Mouse (Mus musculus): ENCODE data around the gene Ostn. TPM values are rescaled to one million over a fixed set of nuclear protein-coding genes. Genes with fewer than 3 reads are reported as not detected.

The Ostn gene
- polyA plus RNA-seq, 1 experiment from 2014 or later: not detected

DNA sequence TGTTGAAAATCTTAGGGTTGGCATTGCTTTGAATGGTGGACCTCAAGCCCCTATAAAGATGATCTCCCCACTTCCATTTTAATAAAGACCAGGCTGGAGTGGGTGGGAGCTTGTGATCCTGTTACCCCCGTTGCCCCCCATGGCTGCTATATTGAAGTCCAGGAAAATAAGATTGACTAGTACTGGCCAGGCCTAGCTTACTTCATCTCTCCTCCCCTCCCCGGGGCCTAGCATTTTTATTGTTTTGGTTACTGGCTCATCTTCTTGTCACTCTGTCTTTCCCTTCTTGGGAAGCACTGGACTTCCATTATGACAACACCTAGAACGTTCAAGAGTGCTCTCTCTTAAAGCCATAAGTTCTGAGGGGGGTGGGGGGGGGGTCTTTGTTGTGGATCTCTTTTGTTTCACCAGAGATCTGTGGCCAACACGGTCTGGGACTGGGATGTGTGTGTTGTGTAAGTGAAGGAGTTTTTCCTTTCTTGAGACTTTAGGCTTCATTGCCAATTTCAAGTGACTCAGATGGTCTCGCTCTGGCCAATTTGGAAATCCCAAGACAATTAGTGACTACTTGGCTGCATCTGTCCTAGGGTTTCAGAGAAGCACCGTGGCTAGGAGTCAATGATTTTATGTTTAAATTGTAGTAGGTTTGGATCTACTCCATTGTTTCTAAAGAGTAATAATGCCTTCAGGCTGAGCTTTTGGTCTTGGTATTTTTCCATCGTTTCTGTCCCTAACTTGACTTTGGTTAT lies 82.4 kb downstream of the Ostn start:
- Histone ChIP-seq H3K9ac (peak overlapping the region; percentile 94), H3K27me3 (no peaks in the 10 kb centered on the region), H3K4me1 (peaks cover 27% of the 10 kb centered on the region), H3K36me3 (replicated peaks) (no peaks in the 10 kb centered on the region), H3K4me2 (peak overlapping the region; percentile 72), H3K4me3 (replicated peaks) (peak overlapping the region; percentile 88), H3K9me3 (no peaks in the 10 kb centered on the region), H3K27ac (peak overlapping the region; percentile 96)
- WGBS: 27% methylated on average over 7 of the region's 7 CpGs
- ATAC-seq (ENCODE audit: low FRiP score): peak; percentile 15

DNA sequence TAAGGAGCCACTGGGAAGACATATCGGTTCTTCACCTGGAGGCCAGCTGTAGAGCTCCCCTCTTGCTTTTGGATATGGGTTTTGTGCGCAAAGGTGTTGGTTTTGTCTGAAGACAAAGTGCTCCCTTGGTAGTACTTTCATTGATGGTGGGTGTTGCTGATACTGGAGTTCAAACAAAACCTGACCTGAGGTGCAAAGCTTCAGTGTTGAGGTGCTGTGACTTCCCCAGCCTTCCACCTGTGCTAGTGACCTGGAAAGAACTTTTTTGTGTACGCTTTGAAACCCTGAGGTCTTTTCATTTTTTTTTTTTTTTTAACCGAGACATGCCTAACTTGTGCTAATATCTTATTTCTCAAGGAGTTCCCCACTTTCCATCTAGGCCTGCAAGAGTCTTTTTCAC lies 83.0 kb downstream of the Ostn start:
- H3K27me3 ChIP-seq: no peaks in the 10 kb centered on the region
- no peaks in the 10 kb centered on the region for H3K36me3 ChIP-seq (replicated peaks)
- H3K4me1 ChIP-seq: peaks cover 27% of the 10 kb centered on the region
- peak overlapping the region; percentile 88 for H3K4me3 ChIP-seq (replicated peaks)
- H3K4me2 ChIP-seq: peak overlapping the region; percentile 72
- ATAC-seq (ENCODE audit: low FRiP score): no peak
- H3K27ac ChIP-seq: no peak overlapping the region
- 93% methylated on average over 4 of the region's 4 CpGs for WGBS
- no peak overlapping the region; the same call in 1 of the 2 replicates for H3K9ac ChIP-seq
- H3K9me3 ChIP-seq: no peaks in the 10 kb centered on the region

- no peaks in the 10 kb centered on the region for H3K27me3 ChIP-seq
- H3K4me3 ChIP-seq (replicated peaks): no peak overlapping the region
- no peaks in the 10 kb centered on the region for H3K36me3 ChIP-seq (replicated peaks)
- no peaks in the 10 kb centered on the region for H3K9me3 ChIP-seq
- H3K9ac ChIP-seq: no peak overlapping the region
- ATAC-seq (ENCODE audit: low FRiP score): no peak
- H3K4me1 ChIP-seq: peaks cover 27% of the 10 kb centered on the region
- 81% methylated on average over 2 of the region's 2 CpGs for whole genome bisulfite sequencing
- H3K4me2 ChIP-seq: no peak overlapping the region
- no peak overlapping the region for H3K27ac ChIP-seq
Observed at GRCm38 (mm10) chr16:27391845-27392244, 84.6 kb downstream of the Ostn start.

GRCm38 (mm10) chr16:27395251-27396037 lies 88.2 kb downstream of the Ostn start:
- no peak overlapping the region for H3K9ac ChIP-seq
- H3K4me1 ChIP-seq: peaks cover 13% of the 10 kb centered on the region
- 0 out of 2 replicates have a peak, but pooled peaks cover 2% of the 10 kb centered on the region for H3K36me3 ChIP-seq (replicated peaks)
- H3K27ac ChIP-seq: no peak overlapping the region
- H3K4me3 ChIP-seq (replicated peaks): no peak overlapping the region
- WGBS: 90% methylated on average over 4 of the region's 4 CpGs
- no peak overlapping the region for H3K4me2 ChIP-seq
- no peak for ATAC-seq (ENCODE audit: low FRiP score)
- no peaks in the 10 kb centered on the region for H3K9me3 ChIP-seq
- no peaks in the 10 kb centered on the region for H3K27me3 ChIP-seq

DNA sequence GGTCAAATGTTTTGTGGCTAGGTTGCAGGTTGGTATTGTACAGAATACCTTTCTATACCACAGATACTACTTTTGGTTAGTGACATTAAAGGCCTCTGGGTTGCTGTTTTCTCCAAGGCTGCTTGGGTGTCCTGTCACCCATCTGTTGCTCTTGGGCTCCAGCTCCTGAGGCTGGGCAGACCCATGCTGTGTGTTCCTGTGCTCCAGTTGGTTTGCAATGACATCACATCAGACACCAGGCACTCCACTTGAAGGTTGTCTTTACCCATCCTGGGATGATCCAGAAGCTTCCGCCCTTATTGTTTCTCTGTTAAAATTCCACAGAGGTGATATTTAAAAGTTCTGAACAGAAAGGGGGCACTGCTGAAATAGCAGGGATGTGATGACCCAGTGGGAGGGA lies 89.7 kb downstream of the Ostn start:
- Histone ChIP-seq H3K4me1 (peaks cover under 1% of the 10 kb centered on the region), H3K27me3 (no peaks in the 10 kb centered on the region), H3K4me3 (replicated peaks) (no peak overlapping the region), H3K36me3 (replicated peaks) (0 out of 2 replicates have a peak, but pooled peaks cover 2% of the 10 kb centered on the region), H3K9me3 (no peaks in the 10 kb centered on the region), H3K27ac (no peak overlapping the region), H3K4me2 (no peak overlapping the region), H3K9ac (no peak overlapping the region)
- 95% methylated on average over 1 of the region's 1 CpGs for WGBS
- ATAC-seq (ENCODE audit: low FRiP score): no peak

DNA sequence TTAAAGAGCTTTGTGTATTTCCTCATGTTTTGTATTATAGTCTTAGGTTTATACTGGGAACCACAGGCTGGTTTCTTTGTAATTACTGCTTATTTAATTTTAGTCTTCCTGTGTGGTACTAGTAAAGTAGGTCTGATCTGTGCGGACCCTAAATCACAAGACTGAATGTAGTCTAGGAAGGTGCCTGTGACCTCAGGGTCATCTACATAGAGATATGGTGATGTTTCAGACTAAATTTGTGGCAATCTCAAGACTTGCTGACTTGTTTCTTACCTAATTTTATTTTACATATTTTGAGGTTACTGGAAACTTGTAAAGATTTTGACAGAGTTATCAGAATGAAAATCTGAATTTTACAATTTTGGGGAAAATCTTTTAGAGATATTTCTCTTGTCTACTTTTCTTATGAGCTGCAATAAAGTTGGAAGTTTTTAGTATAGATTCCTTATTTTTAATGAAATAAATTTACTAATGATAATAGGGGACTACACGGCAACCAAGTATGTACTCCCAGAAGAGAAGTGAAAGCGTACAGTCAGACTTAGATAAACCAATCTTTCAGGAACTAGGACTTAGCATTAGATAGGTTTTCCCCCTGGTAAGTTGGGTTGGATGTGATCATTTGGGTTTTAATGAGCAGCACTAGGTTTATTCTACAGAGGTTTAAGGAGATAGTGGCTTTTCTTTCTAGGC lies 91.9 kb downstream of the Ostn start:
- Histone ChIP-seq H3K27me3 (no peaks in the 10 kb centered on the region), H3K4me3 (replicated peaks) (no peak overlapping the region), H3K9ac (no peak overlapping the region), H3K9me3 (no peaks in the 10 kb centered on the region), H3K36me3 (replicated peaks) (0 out of 2 replicates have a peak, but pooled peaks cover 2% of the 10 kb centered on the region), H3K4me2 (no peak overlapping the region), H3K27ac (no peak overlapping the region), H3K4me1 (no peaks in the 10 kb centered on the region)
- no peak for ATAC-seq (ENCODE audit: low FRiP score)
- WGBS: 96% methylated on average over 3 of the region's 3 CpGs

DNA sequence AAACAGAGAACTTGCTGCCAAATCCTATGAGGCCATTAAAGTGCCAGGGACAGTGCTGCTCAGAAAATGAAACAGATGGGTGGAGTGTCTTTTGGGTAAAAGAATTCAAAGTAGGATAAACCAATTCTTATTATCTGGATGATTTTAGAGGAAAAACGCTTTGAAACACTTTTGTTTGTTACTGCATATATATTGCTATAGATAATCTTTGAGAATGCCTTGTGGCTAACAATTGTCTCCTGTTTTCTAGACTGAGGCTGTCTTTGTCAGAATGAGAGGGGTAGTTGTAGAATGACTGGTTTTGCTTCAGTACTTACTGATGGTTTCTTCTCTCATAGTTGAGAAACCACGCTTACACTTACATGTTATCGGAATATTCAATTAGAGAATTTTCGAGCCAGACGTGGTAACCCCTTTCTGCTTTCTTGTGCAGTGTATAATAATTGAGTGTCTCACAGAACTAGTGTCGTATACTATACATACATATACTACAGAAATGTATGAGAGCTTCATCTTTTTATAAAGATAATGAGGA lies 92.5 kb downstream of the Ostn start:
- 91% methylated on average over 6 of the region's 6 CpGs for WGBS
- no peak for ATAC-seq (ENCODE audit: low FRiP score)

More for the DNA sequence above, 92.5 kb downstream of the Ostn start:
- no peaks in the 10 kb centered on the region for H3K9me3 ChIP-seq
- no peaks in the 10 kb centered on the region for H3K27me3 ChIP-seq
- no peak overlapping the region for H3K9ac ChIP-seq
- 0 out of 2 replicates have a peak, but pooled peaks cover 2% of the 10 kb centered on the region for H3K36me3 ChIP-seq (replicated peaks)
- no peak overlapping the region for H3K4me2 ChIP-seq
- no peaks in the 10 kb centered on the region for H3K4me1 ChIP-seq
- H3K27ac ChIP-seq: no peak overlapping the region
- H3K4me3 ChIP-seq (replicated peaks): no peak overlapping the region

Other genes with a start within 250 kb of the Ostn start
- gene Uts2b, start 62.8 kb downstream of the Ostn start, polyA plus RNA-seq (2016; fragmentation: Nextera tagmentation; extraction: Ambion mirVana): not detected in 2 replicates
- 64.9 and 65.5 TPM in 2 replicates for gene Ccdc50, start 81.4 kb downstream of the Ostn start, polyA plus RNA-seq (2016; fragmentation: Nextera tagmentation; extraction: Ambion mirVana)